Mouse (Mus musculus) testis, adult 2 months (tissue): Measurements from ENCODE around the gene U2surp.
A peak's percentile ranks its signal among the peaks of the same experiment; 100 is the strongest.

Experiments
- CTCF ChIP-seq: fragments of 200-500 bp; IDR thresholded peaks from 2 replicates; pipeline ENCODE4 v1.5.1; 2012; ENCODE audit warnings: low read depth, mild to moderate bottlenecking, inconsistent platforms, low read length, moderate library complexity; ENCODE audit not compliant: control insufficient read depth, insufficient read depth, insufficient replicate concordance
- POLR2A ChIP-seq: fragments of 200-500 bp; IDR thresholded peaks from 2 replicates; pipeline ENCODE4 v1.6.1; 2012; ENCODE audit warnings: low read depth, mild to moderate bottlenecking, inconsistent platforms, low read length, moderate library complexity; ENCODE audit not compliant: control insufficient read depth

DNA sequence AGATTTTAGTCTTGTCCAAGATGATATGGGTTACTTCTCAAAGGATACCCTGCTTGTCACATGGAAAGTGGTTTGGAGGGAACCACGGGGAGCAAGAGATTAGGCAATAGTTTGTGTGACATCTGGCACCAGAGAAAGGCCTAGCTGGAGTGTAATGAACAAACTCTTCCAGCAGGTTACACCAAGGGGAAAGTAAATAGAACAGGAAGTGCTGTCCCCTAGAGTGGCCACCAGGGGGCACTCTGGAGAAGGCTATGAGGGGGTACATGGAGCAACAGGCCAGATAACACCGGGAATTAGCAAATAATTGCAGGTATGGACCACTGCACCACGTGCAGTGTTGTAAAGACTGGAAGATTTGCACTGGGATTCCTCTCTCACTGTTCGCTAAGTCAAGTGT is 28.7 kb upstream of the U2surp start:
- TF ChIP-seq CTCF (peak; percentile 83; the same call in 1 of the 2 replicates), POLR2A (no peak)
